Mouse (Mus musculus) heart, embryonic 10.5 days (tissue): ENCODE results near the gene AI481877. TPM values are rescaled to one million over a fixed set of nuclear protein-coding genes. Genes with fewer than 3 reads are reported as not detected.
"Not testable (repeated sequence)": the region's sequence is repeated elsewhere in the genome, so short reads cannot be mapped to it uniquely, and the experiment has no call there.

Experiments used
- DNase-seq: peaks from one replicate; pipeline ENCODE4 v3.0.0-alpha.2; 2017; ENCODE audit warnings: low spot score
- H3K27ac ChIP-seq: fragments of 300-500 bp; sonication (generic); 2 replicates; pipeline ENCODE4 v1.5.1; 2016; ENCODE audit warnings: mild to moderate bottlenecking
- H3K27me3 ChIP-seq: fragments of 300-500 bp; sonication (generic); 2 replicates; pipeline ENCODE4 v1.6.1; 2016; ENCODE audit warnings: mild to moderate bottlenecking; ENCODE audit not compliant: poor library complexity, insufficient read depth, severe bottlenecking
- H3K36me3 ChIP-seq: fragments of 300-500 bp; sonication (generic); 2 replicates; pipeline ENCODE4 v1.6.1; 2016; ENCODE audit warnings: mild to moderate bottlenecking, moderate library complexity
- H3K4me1 ChIP-seq: fragments of 300-500 bp; sonication (generic); 2 replicates; pipeline ENCODE4 v1.6.1; 2016; ENCODE audit warnings: mild to moderate bottlenecking
- H3K4me3 ChIP-seq: fragments of 300-500 bp; sonication (generic); 2 replicates; pipeline ENCODE4 v1.5.1; 2016; ENCODE audit warnings: mild to moderate bottlenecking, moderate library complexity
- H3K9me3 ChIP-seq: fragments of 300-500 bp; sonication (generic); 2 replicates; pipeline ENCODE4 v1.6.1; 2016; ENCODE audit warnings: mild to moderate bottlenecking, moderate library complexity
- WGBS: fragments of 180-500 bp; shearing (Covaris S2); methylation state at CpG from one replicate; pipeline ENCODE4 v1.1.7; 2016; 5-methylcytosine and 5-hydroxymethylcytosine counted together
- polyA plus RNA-seq: library from polyadenylated mRNA; unstranded; fragments of >200 nt; fragmentation: Nextera tagmentation; extraction: Ambion mirVana; gene quantifications from 2 replicates; pipeline ENCODE4 v1.2.1, GENCODE M21; 2016

AI481877 gene
- not detected in 2 replicates for polyA plus RNA-seq

DNA sequence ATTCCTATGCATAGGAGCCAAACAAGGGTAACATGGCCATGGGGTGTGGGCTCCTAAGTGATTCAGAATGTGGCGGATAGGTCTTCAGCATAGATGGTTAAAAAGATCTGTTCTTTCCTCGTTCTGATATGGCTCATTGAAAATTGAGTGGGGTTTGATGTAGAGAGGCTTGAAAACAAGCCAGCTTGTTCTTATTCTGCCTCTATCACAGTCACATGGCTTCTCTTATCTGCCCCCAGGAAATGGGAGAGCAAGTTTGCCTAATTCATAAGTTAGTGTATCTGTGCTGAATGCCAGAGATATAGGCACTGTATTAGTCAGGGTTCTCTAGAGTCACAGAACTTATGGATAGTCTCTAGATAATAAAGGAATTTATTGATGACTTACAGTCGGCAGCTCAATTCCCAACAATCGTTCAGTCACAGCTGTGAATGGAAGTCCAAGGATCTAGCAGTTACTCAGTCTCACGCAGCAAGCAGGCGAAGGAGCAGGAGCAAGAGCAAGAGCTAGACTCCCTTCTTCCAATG is at the start of gene AI481877:
TSS of gene AI481877 (minus strand) at position 477 of the 527 bp plus-strand sequence.
- not testable (repeated sequence) for DNase-seq, H3K9me3 ChIP-seq, H3K36me3 ChIP-seq, H3K27ac ChIP-seq, H3K4me3 ChIP-seq, H3K4me1 ChIP-seq, H3K27me3 ChIP-seq
- 76% methylated on average over 3 of the region's 6 CpGs for WGBS

DNA sequence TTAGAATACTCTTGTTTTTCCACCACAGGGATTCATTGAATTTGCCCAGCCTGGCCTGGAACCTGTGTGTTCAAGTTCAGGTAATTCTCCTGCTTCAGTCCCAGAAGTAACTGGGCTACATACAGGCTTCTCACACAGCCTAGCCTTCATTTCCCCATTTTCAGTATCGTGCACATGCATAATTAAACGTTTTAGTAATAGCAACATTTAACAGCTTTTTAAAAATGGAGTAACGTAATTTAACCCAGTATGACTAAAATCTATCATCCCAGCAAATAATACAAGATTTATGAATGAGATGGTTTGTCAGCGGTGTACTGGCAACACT is 49.7 kb upstream of the AI481877 start:
- Histone ChIP-seq H3K36me3 (no peaks in the 10 kb centered on the region; the same call in 1 of the 2 replicates), H3K27ac (peak overlapping the region; percentile 97), H3K4me1 (peaks cover 10% of the 10 kb centered on the region; the same call in 1 of the 2 replicates), H3K9me3 (no peaks in the 10 kb centered on the region), H3K4me3 (peak overlapping the region; percentile 93), H3K27me3 (no peaks in the 10 kb centered on the region)
- 31% methylated on average over 4 of the region's 4 CpGs for WGBS
- DNase-seq: peak; percentile 5

- peaks cover 10% of the 10 kb centered on the region; the same call in 1 of the 2 replicates for H3K4me1 ChIP-seq
- no peak overlapping the region for H3K4me3 ChIP-seq
- H3K36me3 ChIP-seq: no peaks in the 10 kb centered on the region; the same call in 1 of the 2 replicates
- no peaks in the 10 kb centered on the region for H3K9me3 ChIP-seq
- peak; percentile 80 for DNase-seq
- no peak overlapping the region for H3K27ac ChIP-seq
- WGBS: 22% methylated on average over 3 of the region's 3 CpGs
- no peaks in the 10 kb centered on the region for H3K27me3 ChIP-seq
These were observed 48.5 kb upstream of the AI481877 start for GRCm38 (mm10) chr4:59187289-59187688.

DNA sequence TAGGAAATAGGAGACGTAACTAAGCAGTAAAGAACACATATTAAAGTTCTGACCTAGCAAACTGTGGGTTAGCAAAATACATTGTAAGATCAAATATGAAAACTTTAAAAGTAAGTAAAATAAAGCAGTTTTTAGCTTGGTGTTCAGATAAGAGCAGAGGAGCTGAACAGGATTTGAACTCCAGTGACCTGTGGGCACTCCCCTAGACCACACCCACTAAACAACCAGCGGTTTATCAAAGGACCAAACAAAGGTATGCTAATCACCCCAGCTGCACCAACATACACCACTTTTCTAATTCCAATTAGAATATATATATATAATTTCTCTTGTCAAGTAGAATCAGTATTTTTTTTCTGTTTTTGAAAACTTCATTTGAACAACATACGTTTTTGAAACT is 46.9 kb upstream of the AI481877 start:
- WGBS: 71% methylated on average over 3 of the region's 3 CpGs
- DNase-seq: no peak
- Histone ChIP-seq H3K36me3 (no peaks in the 10 kb centered on the region), H3K4me3 (no peak overlapping the region), H3K4me1 (peaks cover 6% of the 10 kb centered on the region; the same call in 1 of the 2 replicates), H3K9me3 (no peaks in the 10 kb centered on the region), H3K27ac (no peak overlapping the region), H3K27me3 (no peaks in the 10 kb centered on the region)

GRCm38 (mm10) chr4:59181320-59182271 is 42.8 kb upstream of the AI481877 start:
- WGBS: 54% methylated on average over 5 of the region's 5 CpGs
- no peaks in the 10 kb centered on the region for H3K36me3 ChIP-seq
- no peak overlapping the region for H3K27ac ChIP-seq

DNA sequence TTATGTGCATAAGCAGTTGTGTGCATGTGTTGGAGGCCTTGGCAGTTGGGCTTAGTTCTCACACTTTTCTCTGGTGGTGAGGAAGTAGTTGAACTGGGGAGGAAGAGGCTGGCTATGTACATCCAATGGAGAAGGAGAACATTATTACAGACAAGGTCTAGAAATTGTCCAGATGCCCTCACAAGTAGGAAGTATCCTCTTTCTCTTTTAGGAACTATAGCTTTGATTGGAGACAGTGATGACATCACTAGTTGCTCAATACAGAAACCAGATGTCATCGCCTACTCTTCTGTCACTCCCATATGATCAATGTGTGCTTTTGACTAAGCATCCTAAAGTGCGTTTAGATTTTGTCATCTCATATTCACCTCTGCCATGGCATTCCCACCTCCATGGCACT is 38.8 kb upstream of the AI481877 start:
- Histone ChIP-seq H3K4me1 (peaks cover 22% of the 10 kb centered on the region; the same call in 1 of the 2 replicates), H3K27ac (no peak overlapping the region), H3K27me3 (no peaks in the 10 kb centered on the region), H3K9me3 (no peaks in the 10 kb centered on the region), H3K36me3 (no peaks in the 10 kb centered on the region), H3K4me3 (no peak overlapping the region)
- no peak for DNase-seq
- WGBS: 76% methylated on average over 2 of the region's 2 CpGs

More at GRCm38 (mm10) chr4:59181320-59182271, 42.8 kb upstream of the AI481877 start:
- H3K27me3 ChIP-seq: no peaks in the 10 kb centered on the region
- no peak overlapping the region for H3K4me3 ChIP-seq
- no peaks in the 10 kb centered on the region for H3K4me1 ChIP-seq
- no peaks in the 10 kb centered on the region for H3K9me3 ChIP-seq
- DNase-seq: peak; percentile 70

DNA sequence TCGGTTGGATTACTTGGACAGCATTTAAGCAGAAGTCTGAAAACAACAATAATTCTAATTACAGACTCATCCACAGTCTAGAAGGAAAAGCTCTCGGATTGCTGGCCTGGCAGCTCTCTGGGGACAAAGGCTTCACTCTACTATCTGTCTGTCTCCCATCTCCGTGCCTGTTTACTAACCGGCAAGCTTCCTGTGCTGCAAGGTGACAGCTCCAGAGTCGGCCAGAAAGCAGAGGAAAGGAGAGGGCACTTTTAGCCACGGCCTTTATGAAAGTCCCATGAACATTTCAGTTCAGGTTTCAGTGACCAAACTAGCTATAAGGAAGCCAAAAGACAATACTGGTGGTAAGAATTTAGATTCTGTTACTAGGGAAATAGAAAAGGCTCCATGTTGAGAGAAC is 37.1 kb upstream of the AI481877 start:
- DNase-seq: peak; percentile 63
- no peaks in the 10 kb centered on the region for H3K36me3 ChIP-seq
- no peak overlapping the region for H3K4me3 ChIP-seq
- H3K4me1 ChIP-seq: peaks cover 23% of the 10 kb centered on the region; the same call in 1 of the 2 replicates
- no peaks in the 10 kb centered on the region for H3K9me3 ChIP-seq
- no peaks in the 10 kb centered on the region for H3K27me3 ChIP-seq
- WGBS: 24% methylated on average over 6 of the region's 6 CpGs
- H3K27ac ChIP-seq: 0 out of 2 replicates have a peak overlapping the region, but pooled peaks have one; percentile 31

DNA sequence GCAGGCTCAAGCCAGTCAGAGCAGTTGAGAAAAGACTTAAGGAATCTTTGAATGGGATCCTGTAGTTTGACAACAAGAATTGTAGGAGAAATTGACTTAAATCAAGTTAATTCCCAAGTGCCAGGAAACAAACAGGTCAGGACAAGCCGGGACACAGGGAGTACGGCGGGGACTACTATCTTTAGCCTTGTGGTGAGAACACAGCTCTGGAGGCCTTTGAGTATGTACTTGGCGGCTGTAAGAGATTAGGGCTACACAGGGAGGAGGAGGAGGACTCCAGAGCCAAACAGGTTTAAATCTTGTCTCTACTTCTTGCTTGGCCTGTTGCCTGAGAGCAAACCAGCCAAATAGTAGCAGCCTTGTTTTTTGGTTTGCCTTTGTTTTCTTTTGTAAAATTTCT is 36.2 kb upstream of the AI481877 start:
- no peaks in the 10 kb centered on the region for H3K9me3 ChIP-seq

GRCm38 (mm10) chr4:59173181-59173922 is 34.6 kb upstream of the AI481877 start:
- Histone ChIP-seq H3K36me3 (no peaks in the 10 kb centered on the region), H3K9me3 (no peaks in the 10 kb centered on the region), H3K4me1 (peaks cover 23% of the 10 kb centered on the region; the same call in 1 of the 2 replicates), H3K4me3 (no peak overlapping the region), H3K27me3 (no peaks in the 10 kb centered on the region), H3K27ac (0 out of 2 replicates have a peak overlapping the region, but pooled peaks have one; percentile 12)
- peak; percentile 48 for DNase-seq
- 59% methylated on average over 2 of the region's 2 CpGs for WGBS

More for the DNA sequence above, 36.2 kb upstream of the AI481877 start:
- peak; percentile 66 for DNase-seq
- peaks cover 23% of the 10 kb centered on the region; the same call in 1 of the 2 replicates for H3K4me1 ChIP-seq
- peak overlapping the region; percentile 56 for H3K27ac ChIP-seq
- H3K4me3 ChIP-seq: no peak overlapping the region
- H3K27me3 ChIP-seq: no peaks in the 10 kb centered on the region
- WGBS: 21% methylated on average over 4 of the region's 4 CpGs
- H3K36me3 ChIP-seq: no peaks in the 10 kb centered on the region

- Histone ChIP-seq H3K27ac (no peak overlapping the region), H3K4me1 (peaks cover 23% of the 10 kb centered on the region; the same call in 1 of the 2 replicates), H3K4me3 (no peak overlapping the region), H3K9me3 (no peaks in the 10 kb centered on the region), H3K27me3 (no peaks in the 10 kb centered on the region), H3K36me3 (no peaks in the 10 kb centered on the region)
- no peak for DNase-seq
- WGBS: 46% methylated on average over 2 of the region's 2 CpGs
These were observed 33.8 kb upstream of the AI481877 start for GRCm38 (mm10) chr4:59172616-59173015.

DNA sequence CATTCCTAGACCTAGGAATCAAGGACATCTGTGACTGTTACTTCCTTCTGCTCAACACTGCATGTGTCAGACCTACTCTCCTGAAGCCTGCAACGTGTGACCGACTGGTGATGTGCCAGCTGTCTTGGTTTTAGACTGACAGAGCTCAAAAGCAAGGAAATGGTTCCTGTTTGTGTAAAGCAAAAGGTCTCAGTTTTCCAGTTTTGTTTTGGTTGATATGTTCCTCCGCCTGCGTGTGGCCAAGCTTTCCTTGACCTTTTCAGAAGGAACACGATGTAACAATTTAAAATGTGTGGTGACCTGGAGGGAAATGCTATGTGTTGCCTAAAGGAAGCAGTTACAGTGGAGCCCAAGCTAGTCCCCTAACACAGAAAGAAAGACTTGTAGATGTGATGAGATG is 31.2 kb upstream of the AI481877 start:
- whole genome bisulfite sequencing: 74% methylated on average over 5 of the region's 5 CpGs

DNA sequence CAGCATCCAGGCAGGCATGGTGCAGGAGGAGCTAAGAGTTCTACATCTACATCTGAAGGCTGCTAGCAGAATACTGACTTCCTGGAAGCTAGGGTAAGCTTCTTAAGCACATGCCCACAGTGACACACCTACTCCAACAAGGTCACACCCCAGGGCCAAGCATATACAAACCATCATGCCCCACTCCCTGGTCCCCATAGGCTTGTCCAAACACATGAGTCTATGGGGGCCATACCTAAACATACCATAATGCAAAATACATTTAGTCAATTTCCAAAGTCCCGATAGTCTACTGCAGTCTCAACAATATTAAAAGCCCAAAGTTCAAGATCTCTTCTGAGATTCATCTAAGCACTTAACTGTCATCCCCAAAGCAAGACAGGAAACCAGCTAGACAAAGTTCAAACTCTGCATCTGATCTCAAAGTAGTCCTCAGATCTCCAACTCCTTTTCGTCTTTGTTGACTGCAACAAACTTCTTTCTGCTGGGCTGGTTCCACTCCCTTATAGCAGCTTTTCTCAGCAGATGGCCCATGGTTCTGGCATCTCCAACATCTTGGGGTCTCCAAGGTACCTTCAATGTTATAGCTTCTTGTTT is 28.6 kb upstream of the AI481877 start:
- 81% methylated on average over 2 of the region's 2 CpGs for WGBS
- Histone ChIP-seq H3K9me3 (no peaks in the 10 kb centered on the region), H3K27me3 (no peaks in the 10 kb centered on the region)

More for the DNA sequence above, 31.2 kb upstream of the AI481877 start:
- peaks cover 12% of the 10 kb centered on the region; the same call in 1 of the 2 replicates for H3K4me1 ChIP-seq
- DNase-seq: no peak
- H3K27ac ChIP-seq: no peak overlapping the region
- no peaks in the 10 kb centered on the region for H3K36me3 ChIP-seq
- no peaks in the 10 kb centered on the region for H3K27me3 ChIP-seq
- H3K9me3 ChIP-seq: no peaks in the 10 kb centered on the region
- H3K4me3 ChIP-seq: no peak overlapping the region

More for the DNA sequence above, 28.6 kb upstream of the AI481877 start:
- DNase-seq: no peak
- H3K27ac ChIP-seq: no peak overlapping the region
- no peak overlapping the region for H3K4me3 ChIP-seq
- no peaks in the 10 kb centered on the region for H3K36me3 ChIP-seq
- no peaks in the 10 kb centered on the region for H3K4me1 ChIP-seq
